Mouse (Mus musculus) heart, embryonic 15.5 days (tissue): ENCODE measurements around the gene Tlx1. TPM values are rescaled to one million over a fixed set of nuclear protein-coding genes. Genes with fewer than 3 reads are reported as not detected.

Experiments used
- ATAC-seq: fragments of 200-750 bp; cut with Nextera tagmentation; replicated peaks from 2 replicates; pipeline ENCODE4 v1.8.0; 2017; ENCODE audit warnings: low read depth, moderate TSS enrichment; ENCODE audit not compliant: insufficient number of reproducible peaks, insufficient read depth, low FRiP score
- H3K27ac ChIP-seq: fragments of 300-500 bp; sonication (generic); 2 replicates; pipeline ENCODE4 v1.5.1; 2015; ENCODE audit warnings: mild to moderate bottlenecking, inconsistent platforms
- H3K27me3 ChIP-seq: fragments of 300-500 bp; sonication (generic); 2 replicates; pipeline ENCODE4 v1.6.1; 2015; ENCODE audit warnings: inconsistent platforms
- H3K36me3 ChIP-seq: fragments of 300-500 bp; sonication (generic); 2 replicates; pipeline ENCODE4 v1.6.1; 2015; ENCODE audit warnings: mild to moderate bottlenecking, inconsistent platforms
- H3K4me1 ChIP-seq: fragments of 300-500 bp; sonication (generic); replicated peaks from 2 replicates; pipeline ENCODE4 v1.6.1; 2015; ENCODE audit warnings: inconsistent platforms
- H3K4me2 ChIP-seq: fragments of 300-500 bp; sonication (generic); 2 replicates; pipeline ENCODE4 v1.6.1; 2015; ENCODE audit warnings: inconsistent platforms, mild to moderate bottlenecking, moderate library complexity
- H3K4me3 ChIP-seq: fragments of 300-500 bp; sonication (generic); 2 replicates; pipeline ENCODE4 v1.5.1; 2015; ENCODE audit warnings: mild to moderate bottlenecking, inconsistent platforms
- H3K9ac ChIP-seq: fragments of 300-500 bp; sonication (generic); 2 replicates; pipeline ENCODE4 v1.6.1; 2015; ENCODE audit warnings: mild to moderate bottlenecking, inconsistent platforms
- H3K9me3 ChIP-seq: fragments of 300-500 bp; sonication (generic); replicated peaks from 2 replicates; pipeline ENCODE4 v1.6.1; 2016; ENCODE audit warnings: inconsistent platforms
- WGBS: fragments of 180-500 bp; shearing (Covaris S2); methylation state at CpG from one replicate; pipeline ENCODE4 v1.1.7; 2015; ENCODE audit warnings: mixed read lengths; 5-methylcytosine and 5-hydroxymethylcytosine counted together
- polyA plus RNA-seq: library from polyadenylated mRNA; unstranded; fragments of >200 nt; fragmentation: Nextera tagmentation; extraction: Ambion mirVana; gene quantifications from 2 replicates; pipeline ENCODE4 v1.2.1, GENCODE M21; 2015

The Tlx1 gene
- polyA plus RNA-seq, 1 experiment from 2014 or later: 0.40 TPM

- Histone ChIP-seq H3K27ac (no peak overlapping the region), H3K27me3 (peaks cover 98% of the 10 kb centered on the region), H3K4me3 (no peak overlapping the region), H3K36me3 (no peaks in the 10 kb centered on the region), H3K9me3 (no peaks in the 10 kb centered on the region), H3K4me1 (peaks cover 8% of the 10 kb centered on the region), H3K4me2 (no peak overlapping the region), H3K9ac (no peak overlapping the region)
- no peak for ATAC-seq
- 11% methylated on average over 5 of the region's 5 CpGs for WGBS
Measured at GRCm38 (mm10) chr19:45159491-45159890, 9.0 kb downstream of the Tlx1 start.

DNA sequence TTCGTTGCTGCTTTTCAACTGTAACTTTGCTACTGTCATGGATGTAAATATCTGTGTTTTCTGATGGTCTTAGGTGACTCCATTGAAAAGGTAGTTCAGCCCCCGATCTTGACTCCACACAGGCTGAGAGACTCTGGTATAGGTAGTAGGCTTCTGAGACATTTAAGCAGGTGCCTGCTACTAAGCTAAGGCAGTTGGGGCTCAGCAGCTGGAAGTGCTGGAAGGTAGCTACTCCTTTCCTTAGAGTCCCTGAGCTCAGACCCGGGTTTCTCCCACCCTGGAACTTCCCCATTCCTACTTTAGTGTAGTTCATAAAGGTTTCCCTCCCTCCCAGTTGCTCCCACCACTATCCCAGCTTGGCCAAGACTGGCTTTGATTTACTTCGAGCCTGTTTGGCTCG lies 9.5 kb downstream of the Tlx1 start:
- Histone ChIP-seq H3K36me3 (no peaks in the 10 kb centered on the region), H3K4me2 (no peak overlapping the region), H3K9me3 (no peaks in the 10 kb centered on the region), H3K27me3 (peaks cover 100% of the 10 kb centered on the region), H3K9ac (no peak overlapping the region), H3K4me3 (no peak overlapping the region), H3K27ac (no peak overlapping the region), H3K4me1 (peaks cover 6% of the 10 kb centered on the region)
- 9% methylated on average over 5 of the region's 5 CpGs for WGBS
- no peak for ATAC-seq

GRCm38 (mm10) chr19:45160523-45160922 lies 10.0 kb downstream of the Tlx1 start:
- H3K9me3 ChIP-seq: no peaks in the 10 kb centered on the region
- peaks cover 100% of the 10 kb centered on the region for H3K27me3 ChIP-seq
- H3K27ac ChIP-seq: no peak overlapping the region
- 3% methylated on average over 5 of the region's 5 CpGs for WGBS
- no peaks in the 10 kb centered on the region for H3K36me3 ChIP-seq
- no peak for ATAC-seq
- peak overlapping the region; percentile 16; the same call in 1 of the 2 replicates for H3K4me3 ChIP-seq
- no peak overlapping the region for H3K9ac ChIP-seq
- H3K4me1 ChIP-seq: peaks cover 6% of the 10 kb centered on the region
- peak overlapping the region; percentile 45 for H3K4me2 ChIP-seq

- H3K9me3 ChIP-seq: no peaks in the 10 kb centered on the region
- no peak for ATAC-seq
- 1% methylated on average over 12 of the region's 12 CpGs for WGBS
- H3K36me3 ChIP-seq: no peaks in the 10 kb centered on the region
- peaks cover 6% of the 10 kb centered on the region for H3K4me1 ChIP-seq
- peak overlapping the region; percentile 16; the same call in 1 of the 2 replicates for H3K4me3 ChIP-seq
- H3K27me3 ChIP-seq: peaks cover 99% of the 10 kb centered on the region
- H3K9ac ChIP-seq: no peak overlapping the region
- H3K27ac ChIP-seq: no peak overlapping the region
- H3K4me2 ChIP-seq: peak overlapping the region; percentile 45
Measured at GRCm38 (mm10) chr19:45161093-45161492, 10.6 kb downstream of the Tlx1 start.

DNA sequence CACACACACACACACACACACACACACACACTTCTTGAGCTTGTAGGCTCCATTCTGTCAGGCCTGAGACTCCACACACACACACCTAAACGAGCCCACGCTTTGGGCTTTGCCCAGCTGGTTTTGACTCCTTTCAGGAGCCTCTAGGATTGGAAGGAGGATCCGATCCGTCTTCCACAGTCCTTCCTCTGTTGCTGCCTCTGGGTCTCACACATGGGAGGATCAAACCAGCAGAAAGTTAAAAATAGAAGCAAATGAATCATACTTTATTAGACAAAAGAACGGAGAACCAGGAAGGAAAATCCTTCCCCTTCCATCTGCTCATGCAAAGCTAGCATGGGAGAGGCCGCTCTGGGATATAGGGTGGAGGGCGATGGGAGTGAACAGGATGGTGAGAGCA lies 11.7 kb downstream of the Tlx1 start:
- H3K4me1 ChIP-seq: peaks cover 6% of the 10 kb centered on the region
- WGBS: 39% methylated on average over 7 of the region's 7 CpGs
- ATAC-seq: no peak
- peaks cover 98% of the 10 kb centered on the region for H3K27me3 ChIP-seq
- no peak overlapping the region for H3K4me3 ChIP-seq
- H3K4me2 ChIP-seq: no peak overlapping the region
- H3K36me3 ChIP-seq: no peaks in the 10 kb centered on the region
- H3K9ac ChIP-seq: no peak overlapping the region
- H3K9me3 ChIP-seq: no peaks in the 10 kb centered on the region
- no peak overlapping the region for H3K27ac ChIP-seq

GRCm38 (mm10) chr19:45162871-45163270 lies 12.4 kb downstream of the Tlx1 start:
- H3K4me2 ChIP-seq: no peak overlapping the region
- 0 out of 2 replicates have a peak overlapping the region, but pooled peaks have one; percentile 2 for H3K4me3 ChIP-seq

GRCm38 (mm10) chr19:45170451-45170850 lies 20.0 kb downstream of the Tlx1 start:
- no peaks in the 10 kb centered on the region for H3K36me3 ChIP-seq
- no peak for ATAC-seq
- H3K4me1 ChIP-seq: no peaks in the 10 kb centered on the region
- WGBS: 68% methylated on average over 7 of the region's 7 CpGs
- H3K4me2 ChIP-seq: no peak overlapping the region
- H3K27me3 ChIP-seq: peaks cover 66% of the 10 kb centered on the region
- no peak overlapping the region for H3K4me3 ChIP-seq
- H3K27ac ChIP-seq: no peak overlapping the region
- H3K9me3 ChIP-seq: no peaks in the 10 kb centered on the region
- H3K9ac ChIP-seq: no peak overlapping the region

More at GRCm38 (mm10) chr19:45162871-45163270, 12.4 kb downstream of the Tlx1 start:
- 5% methylated on average over 12 of the region's 12 CpGs for WGBS
- Histone ChIP-seq H3K9ac (no peak overlapping the region), H3K27ac (no peak overlapping the region), H3K9me3 (no peaks in the 10 kb centered on the region), H3K27me3 (peaks cover 98% of the 10 kb centered on the region), H3K36me3 (no peaks in the 10 kb centered on the region), H3K4me1 (peaks cover 6% of the 10 kb centered on the region)
- no peak for ATAC-seq

- H3K4me2 ChIP-seq: no peak overlapping the region
Measured at GRCm38 (mm10) chr19:45174803-45175202, 24.3 kb downstream of the Tlx1 start.

GRCm38 (mm10) chr19:45176269-45176668 lies 25.8 kb downstream of the Tlx1 start:
- Histone ChIP-seq H3K9ac (no peak overlapping the region), H3K4me1 (peaks cover 5% of the 10 kb centered on the region), H3K27me3 (peaks cover 21% of the 10 kb centered on the region), H3K4me2 (no peak overlapping the region), H3K4me3 (no peak overlapping the region), H3K9me3 (no peaks in the 10 kb centered on the region), H3K36me3 (no peaks in the 10 kb centered on the region), H3K27ac (no peak overlapping the region)
- 65% methylated on average over 8 of the region's 8 CpGs for WGBS
- no peak for ATAC-seq

More at GRCm38 (mm10) chr19:45174803-45175202, 24.3 kb downstream of the Tlx1 start:
- no peak for ATAC-seq
- no peak overlapping the region for H3K27ac ChIP-seq
- peaks cover 5% of the 10 kb centered on the region for H3K4me1 ChIP-seq
- no peak overlapping the region for H3K4me3 ChIP-seq
- H3K9me3 ChIP-seq: no peaks in the 10 kb centered on the region
- H3K36me3 ChIP-seq: no peaks in the 10 kb centered on the region
- 58% methylated on average over 7 of the region's 7 CpGs for WGBS
- peaks cover 32% of the 10 kb centered on the region for H3K27me3 ChIP-seq
- no peak overlapping the region for H3K9ac ChIP-seq

- ATAC-seq: no peak
- Histone ChIP-seq H3K36me3 (no peaks in the 10 kb centered on the region), H3K4me1 (peaks cover 5% of the 10 kb centered on the region), H3K9ac (no peak overlapping the region), H3K27me3 (peaks cover 14% of the 10 kb centered on the region), H3K4me3 (no peak overlapping the region), H3K9me3 (no peaks in the 10 kb centered on the region), H3K4me2 (peak overlapping the region; percentile 43), H3K27ac (no peak overlapping the region)
- whole genome bisulfite sequencing: 15% methylated on average over 26 of the region's 26 CpGs
Measured at GRCm38 (mm10) chr19:45177004-45177737, 26.7 kb downstream of the Tlx1 start.

DNA sequence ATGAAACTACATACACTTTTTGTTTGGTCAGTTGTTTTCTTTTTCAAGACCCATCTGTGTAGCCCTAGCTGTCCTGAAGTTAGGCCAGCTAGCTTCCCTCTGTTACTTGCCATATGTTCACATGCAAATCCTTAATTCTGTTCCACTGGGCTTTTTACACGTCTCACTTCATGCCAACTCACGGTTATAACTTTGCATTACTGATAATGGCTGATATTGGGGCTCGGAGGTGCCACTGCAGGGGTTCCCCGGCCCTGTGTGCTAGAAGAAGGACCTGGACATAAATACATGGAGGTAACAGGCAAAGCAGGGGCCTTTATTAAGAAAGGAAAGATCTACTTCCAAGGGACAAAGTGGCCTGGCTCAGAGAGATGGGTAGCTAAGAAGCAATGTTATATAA lies 29.0 kb downstream of the Tlx1 start:
- Histone ChIP-seq H3K4me1 (peaks cover 5% of the 10 kb centered on the region), H3K27me3 (no peaks in the 10 kb centered on the region), H3K4me2 (no peak overlapping the region), H3K4me3 (no peak overlapping the region), H3K36me3 (no peaks in the 10 kb centered on the region), H3K9me3 (no peaks in the 10 kb centered on the region), H3K27ac (no peak overlapping the region), H3K9ac (no peak overlapping the region)
- ATAC-seq: no peak
- WGBS: 83% methylated on average over 4 of the region's 4 CpGs

DNA sequence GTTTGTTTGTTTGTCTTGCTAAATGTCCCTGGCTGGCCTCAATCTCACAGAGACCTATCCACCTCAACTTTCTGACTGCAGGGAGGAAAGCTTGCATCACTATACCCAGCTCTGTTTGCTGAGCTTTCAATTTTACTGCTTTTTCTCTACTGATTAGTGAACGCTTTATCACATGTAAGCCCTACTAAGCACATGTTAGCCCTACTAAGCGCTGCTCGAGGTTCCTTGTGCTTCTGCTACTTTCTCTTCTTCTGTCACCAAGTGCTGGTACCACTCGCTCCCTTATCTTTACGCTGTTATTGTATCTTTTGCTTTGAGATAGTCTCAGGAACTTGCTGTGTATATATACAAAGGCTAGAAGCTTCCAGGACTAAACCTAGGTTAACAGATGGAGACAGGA lies 30.0 kb downstream of the Tlx1 start:
- Histone ChIP-seq H3K4me1 (peaks cover 5% of the 10 kb centered on the region), H3K4me3 (no peak overlapping the region), H3K36me3 (no peaks in the 10 kb centered on the region), H3K27me3 (no peaks in the 10 kb centered on the region), H3K9me3 (no peaks in the 10 kb centered on the region), H3K9ac (no peak overlapping the region), H3K4me2 (no peak overlapping the region), H3K27ac (no peak overlapping the region)
- no peak for ATAC-seq
- WGBS: 79% methylated on average over 5 of the region's 5 CpGs
